Mouse (Mus musculus) embryonic facial prominence, embryonic 13.5 days (tissue): Measurements from ENCODE around the gene Ogfod3. TPM values are rescaled to one million over a fixed set of nuclear protein-coding genes. Genes with fewer than 3 reads are reported as not detected.

Source experiments
- ATAC-seq: fragments of 200-750 bp; cut with Nextera tagmentation; 2 replicates; pipeline ENCODE4 v1.8.0; 2017; ENCODE audit warnings: low read depth; ENCODE audit not compliant: insufficient number of reproducible peaks, insufficient read depth, low FRiP score, low TSS enrichment
- H3K27ac ChIP-seq: fragments of 300-500 bp; sonication (generic); 2 replicates; pipeline ENCODE4 v1.5.1; 2015; ENCODE audit warnings: moderate library complexity, mild to moderate bottlenecking, inconsistent platforms
- H3K27me3 ChIP-seq: fragments of 300-500 bp; sonication (generic); 2 replicates; pipeline ENCODE4 v1.6.1; 2015; ENCODE audit warnings: mild to moderate bottlenecking, inconsistent platforms
- H3K36me3 ChIP-seq: fragments of 300-500 bp; sonication (generic); 2 replicates; pipeline ENCODE4 v1.6.1; 2015; ENCODE audit warnings: mild to moderate bottlenecking, inconsistent platforms
- H3K4me1 ChIP-seq: fragments of 300-500 bp; sonication (generic); 2 replicates; pipeline ENCODE4 v1.6.1; 2015; ENCODE audit warnings: inconsistent platforms
- H3K4me2 ChIP-seq: fragments of 300-500 bp; sonication (generic); 2 replicates; pipeline ENCODE4 v1.6.1; 2015; ENCODE audit warnings: moderate library complexity, mild to moderate bottlenecking, inconsistent platforms
- H3K4me3 ChIP-seq: fragments of 300-500 bp; sonication (generic); 2 replicates; pipeline ENCODE4 v1.5.1; 2015; ENCODE audit warnings: mild to moderate bottlenecking, inconsistent platforms
- H3K9ac ChIP-seq: fragments of 300-500 bp; sonication (generic); 2 replicates; pipeline ENCODE4 v1.6.1; 2015; ENCODE audit warnings: mild to moderate bottlenecking, inconsistent platforms
- H3K9me3 ChIP-seq: fragments of 300-500 bp; sonication (generic); 2 replicates; pipeline ENCODE4 v1.6.1; 2016; ENCODE audit warnings: inconsistent platforms
- whole genome bisulfite sequencing: fragments of 180-500 bp; shearing (Covaris S2); methylation state at CpG from one replicate; pipeline ENCODE4 v1.1.7; 2015; ENCODE audit warnings: mixed read lengths; 5-methylcytosine and 5-hydroxymethylcytosine counted together
- polyA plus RNA-seq: library from polyadenylated mRNA; unstranded; fragments of >200 nt; fragmentation: Nextera tagmentation; extraction: Ambion mirVana; gene quantifications from 2 replicates; pipeline ENCODE4 v1.2.1, GENCODE M21; 2015

Ogfod3 gene
- polyA plus RNA-seq, 1 experiment from 2014 or later: 18.5 TPM

DNA sequence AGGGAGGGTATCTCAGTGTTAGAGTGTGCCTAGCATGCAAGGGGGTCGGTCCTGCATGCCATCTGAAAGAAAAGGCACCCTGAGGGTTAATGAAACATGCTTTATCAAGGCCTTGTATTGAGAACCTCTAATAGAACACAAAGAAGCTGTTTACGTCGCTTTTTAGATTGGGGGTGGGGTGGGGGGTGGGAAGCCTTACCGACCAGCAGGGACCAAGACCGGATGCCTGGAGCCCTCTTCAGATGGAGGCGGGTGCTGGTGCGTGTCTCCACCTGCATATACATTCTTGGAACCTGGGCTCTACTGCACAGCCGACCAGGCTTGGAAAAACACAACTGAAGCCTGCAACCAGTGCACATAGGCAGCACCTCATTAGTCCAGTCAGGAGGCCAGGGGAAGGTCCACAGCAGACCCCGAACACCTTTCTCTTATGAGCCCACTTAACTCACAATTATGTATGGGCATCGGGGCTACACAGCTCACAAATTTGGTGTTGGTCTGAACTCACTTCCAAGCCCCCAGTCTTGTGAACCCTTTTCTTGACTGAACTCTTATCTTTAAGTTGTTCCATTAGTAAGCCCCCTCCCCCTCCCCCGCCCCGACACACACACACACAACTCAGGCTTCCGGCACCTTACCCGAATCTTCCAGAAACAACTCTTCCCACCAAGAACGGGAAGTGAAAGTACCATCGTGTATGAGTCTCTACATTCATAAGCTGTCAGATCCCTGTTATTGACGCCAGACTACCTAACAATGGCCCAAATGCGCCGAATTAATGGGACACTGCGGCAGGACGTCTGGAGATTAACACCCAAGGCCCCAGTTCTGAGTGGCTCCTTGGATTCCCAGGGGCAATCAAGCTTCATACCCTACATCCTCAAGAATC is 23.9 kb upstream of the Ogfod3 start:
- Histone ChIP-seq H3K27me3 (no peaks in the 10 kb centered on the region), H3K4me2 (peak overlapping the region; percentile 79), H3K27ac (peak overlapping the region; percentile 75), H3K9me3 (no peaks in the 10 kb centered on the region), H3K4me3 (peak overlapping the region; percentile 76), H3K4me1 (peaks cover 20% of the 10 kb centered on the region), H3K36me3 (peaks cover 39% of the 10 kb centered on the region), H3K9ac (peak overlapping the region; percentile 80)
- ATAC-seq: no peak; the same call in 1 of the 2 replicates
- WGBS: 25% methylated on average over 21 of the region's 21 CpGs

DNA sequence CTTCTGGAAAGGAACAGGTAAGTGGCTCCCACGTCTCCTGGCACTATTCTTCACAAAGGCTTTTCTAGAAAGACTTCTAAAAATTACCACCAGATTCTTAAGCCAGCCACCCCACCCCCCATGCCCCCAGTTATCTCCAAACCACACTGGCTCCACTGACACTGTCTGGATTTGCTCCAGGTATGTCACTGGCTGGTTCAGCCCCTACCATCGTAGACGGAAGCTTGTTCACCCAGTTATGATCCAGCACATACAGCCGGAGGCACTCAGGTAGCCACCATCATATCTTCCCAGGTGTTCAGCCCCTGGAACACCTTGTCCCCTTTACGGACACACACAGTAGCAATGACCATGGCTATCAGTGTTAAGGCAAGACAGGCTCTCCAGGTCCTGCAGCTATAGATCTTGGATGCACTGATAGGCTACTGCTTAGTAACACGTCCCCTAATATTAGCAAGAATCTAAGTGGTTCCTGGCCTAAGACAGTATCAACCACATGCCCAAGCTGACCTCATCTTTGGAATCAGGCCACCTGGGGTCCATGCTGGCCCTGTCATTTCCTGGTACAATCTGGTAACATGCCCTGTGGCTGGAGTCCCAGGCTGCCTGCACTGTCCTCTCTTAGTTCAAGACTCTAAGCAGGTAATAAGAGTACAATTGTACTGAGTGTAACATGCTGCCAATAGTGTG is 17.0 kb upstream of the Ogfod3 start:
- H3K4me3 ChIP-seq: no peak overlapping the region
- H3K9me3 ChIP-seq: no peaks in the 10 kb centered on the region
- peaks cover 91% of the 10 kb centered on the region for H3K36me3 ChIP-seq
- no peak overlapping the region for H3K9ac ChIP-seq
- no peaks in the 10 kb centered on the region for H3K4me1 ChIP-seq
- H3K27ac ChIP-seq: no peak overlapping the region
- ATAC-seq: no peak
- no peak overlapping the region for H3K4me2 ChIP-seq
- H3K27me3 ChIP-seq: no peaks in the 10 kb centered on the region
- 88% methylated on average over 6 of the region's 6 CpGs for WGBS

GRCm38 (mm10) chr11:121220771-121221170 is 16.3 kb upstream of the Ogfod3 start:
- Histone ChIP-seq H3K27me3 (no peaks in the 10 kb centered on the region), H3K4me1 (no peaks in the 10 kb centered on the region), H3K9ac (no peak overlapping the region), H3K4me3 (no peak overlapping the region), H3K36me3 (peaks cover 92% of the 10 kb centered on the region), H3K27ac (no peak overlapping the region), H3K9me3 (no peaks in the 10 kb centered on the region), H3K4me2 (no peak overlapping the region)
- WGBS: 93% methylated on average over 5 of the region's 5 CpGs
- no peak for ATAC-seq

- no peaks in the 10 kb centered on the region for H3K27me3 ChIP-seq
- 89% methylated on average over 11 of the region's 11 CpGs for WGBS
- ATAC-seq: no peak
- H3K4me2 ChIP-seq: no peak overlapping the region
- H3K4me1 ChIP-seq: no peaks in the 10 kb centered on the region
- H3K27ac ChIP-seq: no peak overlapping the region
- 0 out of 2 replicates have a peak overlapping the region, but pooled peaks have one; percentile 36 for H3K9ac ChIP-seq
- no peaks in the 10 kb centered on the region for H3K9me3 ChIP-seq
- peaks cover 87% of the 10 kb centered on the region for H3K36me3 ChIP-seq
- H3K4me3 ChIP-seq: no peak overlapping the region
These were observed 15.3 kb upstream of the Ogfod3 start for GRCm38 (mm10) chr11:121219776-121220175.

DNA sequence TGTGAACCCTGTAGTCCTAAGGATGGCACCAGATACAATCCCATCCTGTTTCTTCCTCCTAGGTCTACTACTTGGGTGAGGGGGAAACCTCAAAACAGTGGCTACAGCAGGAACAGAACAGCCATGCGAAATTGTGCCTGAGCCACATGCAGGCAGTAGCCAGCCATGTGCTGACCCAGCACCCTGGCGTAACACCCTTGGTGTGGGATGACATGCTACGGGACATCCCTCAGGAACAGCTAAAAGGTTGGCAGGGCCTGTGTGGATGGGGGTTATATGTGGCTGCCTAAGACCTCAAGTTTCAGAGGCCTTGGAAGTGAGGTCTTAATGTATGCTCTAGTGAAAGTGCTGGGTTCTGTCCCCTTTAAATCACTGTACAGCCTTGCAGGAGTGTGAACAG is 12.3 kb upstream of the Ogfod3 start:
- Histone ChIP-seq H3K27ac (no peak overlapping the region), H3K9me3 (no peaks in the 10 kb centered on the region), H3K27me3 (no peaks in the 10 kb centered on the region), H3K4me3 (no peak overlapping the region), H3K4me2 (no peak overlapping the region), H3K36me3 (peaks cover 75% of the 10 kb centered on the region), H3K4me1 (no peaks in the 10 kb centered on the region), H3K9ac (no peak overlapping the region)
- 93% methylated on average over 3 of the region's 3 CpGs for WGBS
- ATAC-seq: no peak

GRCm38 (mm10) chr11:121203859-121204160 is 701 bp downstream of the Ogfod3 start:
- peak overlapping the region; percentile 78 for H3K9ac ChIP-seq
- peak overlapping the region; percentile 79 for H3K4me2 ChIP-seq
- H3K27ac ChIP-seq: peak overlapping the region; percentile 82; the same call in 1 of the 2 replicates
- WGBS: 0% methylated on average over 5 of the region's 5 CpGs
- peaks cover 14% of the 10 kb centered on the region for H3K4me1 ChIP-seq
- H3K36me3 ChIP-seq: peaks cover 14% of the 10 kb centered on the region
- no peaks in the 10 kb centered on the region for H3K27me3 ChIP-seq
- no peaks in the 10 kb centered on the region for H3K9me3 ChIP-seq
- H3K4me3 ChIP-seq: peak overlapping the region; percentile 74
- ATAC-seq: no peak

DNA sequence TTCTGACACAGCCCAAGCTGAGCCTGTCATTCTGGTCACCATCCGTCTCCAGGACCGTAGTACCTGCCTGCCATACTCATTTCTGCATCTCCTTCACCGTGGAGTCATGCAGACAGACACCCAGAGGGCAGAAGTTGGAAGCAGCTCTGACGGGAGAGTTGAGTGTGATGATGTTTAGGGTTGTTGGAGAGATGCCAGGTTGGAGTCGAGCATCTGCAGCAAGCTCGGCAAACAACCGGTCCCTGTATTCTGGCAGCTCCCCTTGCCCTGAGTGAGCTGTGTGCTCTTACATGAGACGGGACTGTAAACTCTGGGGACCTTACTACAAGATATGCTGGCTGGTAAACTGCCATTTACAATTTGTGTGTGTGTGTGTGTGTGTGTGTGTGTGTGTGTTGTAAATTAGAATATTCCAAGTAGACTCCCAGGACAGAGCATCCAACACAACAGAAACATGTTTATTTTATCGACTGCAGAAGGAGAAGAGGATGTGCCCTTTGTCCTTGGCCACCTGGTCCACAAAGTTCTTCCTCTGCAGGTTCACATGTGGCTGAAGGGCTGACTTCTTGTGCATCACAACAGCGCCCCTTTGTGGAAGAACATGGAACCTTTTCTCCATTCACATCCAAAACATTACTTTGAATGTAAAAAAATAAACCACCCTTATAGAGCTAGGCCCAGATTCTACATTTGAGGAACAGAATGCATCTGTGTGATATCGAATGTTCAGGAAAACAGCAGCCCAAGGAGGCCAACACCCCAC is 2.9 kb downstream of the Ogfod3 start:
- H3K36me3 ChIP-seq: no peaks in the 10 kb centered on the region
- no peak overlapping the region for H3K4me3 ChIP-seq
- H3K4me2 ChIP-seq: no peak overlapping the region
- no peaks in the 10 kb centered on the region for H3K27me3 ChIP-seq
- H3K9me3 ChIP-seq: no peaks in the 10 kb centered on the region
- ATAC-seq: no peak
- no peak overlapping the region for H3K27ac ChIP-seq
- H3K9ac ChIP-seq: no peak overlapping the region
- H3K4me1 ChIP-seq: peaks cover 14% of the 10 kb centered on the region
- WGBS: 48% methylated on average over 11 of the region's 11 CpGs

DNA sequence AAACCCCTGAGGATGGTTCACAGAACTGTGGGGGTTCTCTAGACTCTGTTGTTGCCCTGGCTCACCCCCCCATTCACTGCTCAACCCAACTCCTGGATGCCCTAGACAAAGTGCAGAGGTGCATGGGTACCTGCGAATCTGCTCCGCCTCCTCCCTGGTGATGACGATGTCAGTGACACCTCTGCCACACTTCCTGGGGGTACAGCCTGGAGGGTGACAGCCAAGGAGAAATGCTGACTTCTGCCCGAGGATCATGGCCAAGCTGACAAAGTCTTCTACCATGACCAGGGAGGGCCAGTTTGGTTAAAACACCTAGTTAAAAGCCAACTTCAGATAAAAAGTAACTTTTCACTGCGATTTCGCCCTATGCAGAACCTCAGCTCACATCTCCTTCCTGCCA is 3.7 kb downstream of the Ogfod3 start:
- Histone ChIP-seq H3K4me2 (no peak overlapping the region), H3K9me3 (no peaks in the 10 kb centered on the region), H3K27ac (no peak overlapping the region), H3K36me3 (0 out of 2 replicates have a peak, but pooled peaks cover 7% of the 10 kb centered on the region), H3K27me3 (no peaks in the 10 kb centered on the region), H3K4me1 (peaks cover 14% of the 10 kb centered on the region), H3K9ac (no peak overlapping the region), H3K4me3 (no peak overlapping the region)
- 91% methylated on average over 6 of the region's 6 CpGs for WGBS
- ATAC-seq: no peak

- 70% methylated on average over 4 of the region's 4 CpGs for WGBS
- Histone ChIP-seq H3K27ac (no peak overlapping the region), H3K4me3 (no peak overlapping the region), H3K9me3 (no peaks in the 10 kb centered on the region), H3K4me2 (no peak overlapping the region), H3K36me3 (0 out of 2 replicates have a peak, but pooled peaks cover 10% of the 10 kb centered on the region), H3K9ac (no peak overlapping the region), H3K27me3 (no peaks in the 10 kb centered on the region), H3K4me1 (peaks cover 8% of the 10 kb centered on the region; the same call in 1 of the 2 replicates)
- no peak for ATAC-seq
These were observed 4.7 kb downstream of the Ogfod3 start for GRCm38 (mm10) chr11:121199851-121200250.

GRCm38 (mm10) chr11:121198622-121199021 is 5.9 kb downstream of the Ogfod3 start:
- Histone ChIP-seq H3K27ac (no peak overlapping the region), H3K27me3 (no peaks in the 10 kb centered on the region), H3K9me3 (no peaks in the 10 kb centered on the region), H3K4me3 (no peak overlapping the region), H3K9ac (no peak overlapping the region), H3K36me3 (0 out of 2 replicates have a peak, but pooled peaks cover 16% of the 10 kb centered on the region), H3K4me2 (no peak overlapping the region), H3K4me1 (peaks cover 4% of the 10 kb centered on the region; the same call in 1 of the 2 replicates)
- WGBS: 34% methylated on average over 2 of the region's 2 CpGs
- ATAC-seq: no peak

GRCm38 (mm10) chr11:121193415-121193814 is 11.1 kb downstream of the Ogfod3 start:
- Histone ChIP-seq H3K4me2 (no peak overlapping the region), H3K9me3 (no peaks in the 10 kb centered on the region), H3K36me3 (0 out of 2 replicates have a peak, but pooled peaks cover 19% of the 10 kb centered on the region), H3K4me3 (no peak overlapping the region), H3K4me1 (no peaks in the 10 kb centered on the region), H3K9ac (no peak overlapping the region), H3K27me3 (no peaks in the 10 kb centered on the region), H3K27ac (no peak overlapping the region)
- ATAC-seq: no peak
- WGBS: 70% methylated on average over 3 of the region's 3 CpGs
